Mouse (Mus musculus) liver, embryonic 11.5 days (tissue): ENCODE results near the gene Wnt3a. TPM values are rescaled to one million over a fixed set of nuclear protein-coding genes. Genes with fewer than 3 reads are reported as not detected.

Experiments
- ATAC-seq: fragments of 200-750 bp; cut with Nextera tagmentation; replicated peaks from 2 replicates; pipeline ENCODE4 v1.8.0; 2017; ENCODE audit warnings: moderate number of reproducible peaks, mild to moderate bottlenecking, moderate TSS enrichment, moderate library complexity; ENCODE audit not compliant: low FRiP score
- DNase-seq: peaks from one replicate; pipeline ENCODE4 v3.0.0-alpha.2; 2017; ENCODE audit warnings: low spot score
- H3K27ac ChIP-seq: fragments of 300-500 bp; sonication (generic); 2 replicates; pipeline ENCODE4 v1.5.1; 2014; ENCODE audit warnings: mild to moderate bottlenecking, low read depth, low read length, control low read depth
- H3K27me3 ChIP-seq: fragments of 300-500 bp; sonication (generic); replicated peaks from 2 replicates; pipeline ENCODE4 v1.6.1; 2014; ENCODE audit warnings: low read length, mixed read lengths; ENCODE audit not compliant: control insufficient read depth, insufficient read depth
- H3K36me3 ChIP-seq: fragments of 300-500 bp; sonication (generic); 2 replicates; pipeline ENCODE4 v1.6.1; 2014; ENCODE audit warnings: mild to moderate bottlenecking, low read length, moderate library complexity, mixed read lengths; ENCODE audit not compliant: control insufficient read depth, insufficient read depth
- H3K4me1 ChIP-seq: fragments of 300-500 bp; sonication (generic); replicated peaks from 2 replicates; pipeline ENCODE4 v1.6.1; 2014; ENCODE audit warnings: low read length, mixed read lengths; ENCODE audit not compliant: control insufficient read depth, insufficient read depth
- H3K4me2 ChIP-seq: fragments of 300-500 bp; sonication (generic); 2 replicates; pipeline ENCODE4 v1.6.1; 2014; ENCODE audit warnings: mild to moderate bottlenecking, control low read depth, moderate library complexity
- H3K4me3 ChIP-seq: fragments of 300-500 bp; sonication (generic); 2 replicates; pipeline ENCODE4 v1.5.1; 2014; ENCODE audit warnings: low read depth, low read length, control low read depth
- H3K9ac ChIP-seq: fragments of 300-500 bp; sonication (generic); 2 replicates; pipeline ENCODE4 v1.6.1; 2014; ENCODE audit warnings: low read depth, low read length, control low read depth
- H3K9me3 ChIP-seq: fragments of 300-500 bp; sonication (generic); 2 replicates; pipeline ENCODE4 v1.6.1; 2016; ENCODE audit warnings: low read length, inconsistent platforms, mixed read lengths; ENCODE audit not compliant: control insufficient read depth
- WGBS: fragments of 180-500 bp; shearing (Covaris S2); extraction: QIAGEN DNeasy Blood & Tissue Kit; methylation state at CpG from one replicate; pipeline ENCODE4 v1.1.7; 2014; 5-methylcytosine and 5-hydroxymethylcytosine counted together
- polyA plus RNA-seq: library from polyadenylated mRNA; unstranded; fragments of >200 nt; fragmentation: Nextera tagmentation; extraction: Ambion mirVana; gene quantifications from 2 replicates; pipeline ENCODE4 v1.2.1, GENCODE M21; 2014

Gene Wnt3a
- polyA plus RNA-seq, 1 experiment from 2014 or later = not detected

- Histone ChIP-seq H3K9ac (no peak overlapping the region), H3K36me3 (no peaks in the 10 kb centered on the region), H3K4me3 (no peak overlapping the region), H3K27me3 (peaks cover 42% of the 10 kb centered on the region), H3K4me1 (0 out of 2 replicates have a peak, but pooled peaks cover 2% of the 10 kb centered on the region), H3K27ac (no peak overlapping the region), H3K9me3 (no peaks in the 10 kb centered on the region), H3K4me2 (no peak overlapping the region)
- WGBS = 7% methylated on average over 15 of the region's 15 CpGs
- ATAC-seq = peak; percentile 72
- peak; percentile 54 for DNase-seq
Observed at GRCm38 (mm10) chr11:59238525-59239427, 51.8 kb downstream of the Wnt3a start.

- no peak overlapping the region for H3K9ac ChIP-seq
- ATAC-seq (no peak), DNase-seq (no peak)
- H3K9me3 ChIP-seq = no peaks in the 10 kb centered on the region
- no peaks in the 10 kb centered on the region for H3K36me3 ChIP-seq
- WGBS = 60% methylated on average over 2 of the region's 2 CpGs
- no peak overlapping the region for H3K4me2 ChIP-seq
- H3K27ac ChIP-seq = no peak overlapping the region
- H3K27me3 ChIP-seq = no peaks in the 10 kb centered on the region
- H3K4me1 ChIP-seq = peaks cover 7% of the 10 kb centered on the region
- H3K4me3 ChIP-seq = no peak overlapping the region
Observed at GRCm38 (mm10) chr11:59232797-59233196, 57.8 kb downstream of the Wnt3a start.

- ATAC-seq (no peak), DNase-seq (peak; percentile 74)
- Histone ChIP-seq H3K9me3 (no peaks in the 10 kb centered on the region), H3K4me1 (peaks cover 23% of the 10 kb centered on the region), H3K4me3 (no peak overlapping the region), H3K36me3 (no peaks in the 10 kb centered on the region), H3K27ac (no peak overlapping the region), H3K4me2 (no peak overlapping the region), H3K27me3 (no peaks in the 10 kb centered on the region), H3K9ac (no peak overlapping the region)
- WGBS = 13% methylated on average over 7 of the region's 7 CpGs
Observed at GRCm38 (mm10) chr11:59230144-59230760, 60.3 kb downstream of the Wnt3a start.

GRCm38 (mm10) chr11:59228122-59228953 is 62.2 kb downstream of the Wnt3a start, which contains the start of gene Arf1:
Gene Arf1 (minus strand): TSS chr11:59228270.
- H3K4me1 ChIP-seq = peaks cover 42% of the 10 kb centered on the region
- 3% methylated on average over 58 of the region's 59 CpGs for WGBS
- H3K4me2 ChIP-seq = peak within 1 kb of the TSS; percentile 98
- peak; percentile 95 for ATAC-seq
- peak within 1 kb of the TSS; percentile 91 for H3K27ac ChIP-seq
- peak within 1 kb of the TSS; percentile 92 for H3K9ac ChIP-seq
- peak; percentile 95 for DNase-seq
- 0 out of 2 replicates have a peak, but pooled peaks cover 3% of the 10 kb centered on the region for H3K36me3 ChIP-seq
- no peaks in the 10 kb centered on the region for H3K9me3 ChIP-seq
- H3K4me3 ChIP-seq = peak within 1 kb of the TSS; percentile 86
- no peaks in the 10 kb centered on the region for H3K27me3 ChIP-seq

- WGBS = under 1% methylated on average over 50 of the region's 51 CpGs
- peak; percentile 43 for DNase-seq
- peak; percentile 59 for ATAC-seq
Observed at GRCm38 (mm10) chr11:59227604-59228121, 62.9 kb downstream of the Wnt3a start.

GRCm38 (mm10) chr11:59226787-59227603 is 63.6 kb downstream of the Wnt3a start:
- H3K9ac ChIP-seq = peak overlapping the region; percentile 92
- H3K4me2 ChIP-seq = peak overlapping the region; percentile 98
- ATAC-seq (no peak), DNase-seq (no peak)
- H3K27me3 ChIP-seq = no peaks in the 10 kb centered on the region
- peaks cover 4% of the 10 kb centered on the region; the same call in 1 of the 2 replicates for H3K36me3 ChIP-seq
- peak overlapping the region; percentile 86 for H3K4me3 ChIP-seq
- no peaks in the 10 kb centered on the region for H3K9me3 ChIP-seq
- WGBS = 4% methylated on average over 21 of the region's 21 CpGs
- peak overlapping the region; percentile 91 for H3K27ac ChIP-seq
- H3K4me1 ChIP-seq = peaks cover 55% of the 10 kb centered on the region

More at GRCm38 (mm10) chr11:59227604-59228121, 62.9 kb downstream of the Wnt3a start:
- Histone ChIP-seq H3K4me3 (peak overlapping the region; percentile 86), H3K27me3 (no peaks in the 10 kb centered on the region), H3K36me3 (0 out of 2 replicates have a peak, but pooled peaks cover 3% of the 10 kb centered on the region), H3K4me1 (peaks cover 48% of the 10 kb centered on the region), H3K9me3 (no peaks in the 10 kb centered on the region), H3K9ac (peak overlapping the region; percentile 92), H3K4me2 (peak overlapping the region; percentile 98), H3K27ac (peak overlapping the region; percentile 91)

GRCm38 (mm10) chr11:59226251-59226650 is 64.3 kb downstream of the Wnt3a start:
- H3K9me3 ChIP-seq = no peaks in the 10 kb centered on the region
- no peak for ATAC-seq
- H3K27me3 ChIP-seq = no peaks in the 10 kb centered on the region
- 49% methylated on average over 3 of the region's 3 CpGs for WGBS
- H3K27ac ChIP-seq = no peak overlapping the region
- peaks cover 8% of the 10 kb centered on the region for H3K36me3 ChIP-seq
- peaks cover 58% of the 10 kb centered on the region for H3K4me1 ChIP-seq
- H3K4me2 ChIP-seq = peak overlapping the region; percentile 98
- no peak for DNase-seq
- peak overlapping the region; percentile 92 for H3K9ac ChIP-seq
- peak overlapping the region; percentile 86 for H3K4me3 ChIP-seq
